Mouse (Mus musculus) c-Kit-positive CD71-negative TER-119-negative erythroid progenitor cells, embryonic 14.5 days (primary cell): ENCODE results near the gene Esrp2.

ENCODE experiments used
- DNase-seq: peaks from one replicate; pipeline ENCODE4 v3.0.0-alpha.2; 2013; ENCODE audit warnings: low read depth

Gene Esrp2

GRCm38 (mm10) chr8:106123443-106123842 is 13.3 kb downstream of the Esrp2 start:
- no peak for DNase-seq

GRCm38 (mm10) chr8:106115897-106116296 is 20.9 kb downstream of the Esrp2 start:
- DNase-seq: no peak

DNA sequence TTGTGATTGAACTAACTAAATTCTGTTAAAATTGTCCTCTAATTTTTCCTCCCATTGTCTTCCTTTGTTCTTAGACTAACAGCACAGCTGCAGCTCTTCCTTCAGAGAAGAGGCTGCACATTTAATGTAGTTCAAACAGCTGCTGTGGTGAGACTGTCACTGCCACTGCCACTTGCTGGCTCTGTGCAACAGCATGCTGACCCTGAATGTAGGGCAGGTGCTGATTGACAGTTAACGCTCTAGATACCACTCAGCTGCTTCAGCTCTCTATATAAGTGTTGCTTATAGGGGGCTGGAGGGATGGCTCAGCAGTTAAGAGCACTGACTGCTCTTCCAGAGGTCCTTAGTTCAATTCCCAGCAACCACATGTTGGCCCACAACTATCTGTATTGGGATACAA is 24.3 kb downstream of the Esrp2 start:
- no peak for DNase-seq

- no peak for DNase-seq
Observed at GRCm38 (mm10) chr8:106112041-106112440, 24.7 kb downstream of the Esrp2 start.

DNA sequence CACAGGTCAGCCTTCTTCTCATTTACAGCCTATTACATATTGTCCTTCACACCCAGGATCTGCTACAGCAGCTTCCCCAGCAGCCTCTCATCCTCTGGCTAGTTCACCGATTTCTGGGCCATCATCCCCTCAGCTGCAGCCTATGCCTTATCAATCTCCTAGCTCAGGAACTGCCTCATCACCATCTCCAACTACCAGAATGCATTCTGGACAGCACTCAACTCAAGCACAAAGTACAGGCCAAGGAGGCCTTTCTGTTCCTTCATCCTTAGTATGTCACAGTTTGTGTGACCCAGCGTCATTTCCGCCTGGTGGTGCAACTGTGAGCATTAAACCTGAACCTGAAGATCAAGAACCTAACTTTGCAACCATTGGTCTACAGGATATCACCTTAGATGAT is 28.0 kb downstream of the Esrp2 start:
- DNase-seq: no peak

DNA sequence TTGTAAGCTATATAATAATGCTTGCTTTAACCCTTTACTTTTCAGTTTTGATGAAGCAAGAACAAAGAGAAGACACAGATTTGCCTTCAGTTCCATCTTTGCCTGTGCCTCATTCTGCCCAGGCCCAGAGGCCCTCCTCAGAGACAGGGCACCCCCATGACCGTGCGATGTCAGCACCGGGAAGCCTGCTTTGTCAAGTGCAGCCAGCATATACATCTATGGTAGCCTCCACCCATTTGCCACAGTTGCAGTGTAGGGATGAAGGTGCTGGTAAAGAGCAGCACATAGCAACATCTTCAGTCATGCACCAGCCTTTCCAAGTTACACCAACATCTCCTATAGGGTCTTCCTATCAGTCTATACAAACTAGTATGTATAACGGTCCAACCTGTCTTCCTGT is 28.7 kb downstream of the Esrp2 start:
- no peak for DNase-seq

- DNase-seq: no peak
Observed at GRCm38 (mm10) chr8:106106193-106106592, 30.6 kb downstream of the Esrp2 start.

DNA sequence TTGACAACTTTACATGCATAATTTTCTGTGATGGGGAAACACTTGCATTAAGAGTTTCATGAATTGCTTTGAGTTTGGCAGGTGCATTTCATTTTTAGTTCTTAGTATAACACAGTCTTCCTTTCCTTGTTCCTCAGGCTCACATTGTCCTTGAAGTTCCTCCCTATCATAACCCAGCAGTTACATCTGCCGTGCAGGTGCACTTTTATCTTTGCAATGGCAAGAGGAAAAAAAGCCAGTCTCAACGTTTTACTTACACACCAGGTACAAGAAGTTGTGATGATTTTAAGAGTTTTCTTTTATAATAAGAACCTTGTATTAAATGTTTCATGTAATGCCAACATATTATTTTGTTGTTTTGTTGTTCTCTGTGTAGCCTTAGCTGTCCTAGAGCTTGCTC is 32.9 kb downstream of the Esrp2 start:
- no peak for DNase-seq

- no peak for DNase-seq
Observed at GRCm38 (mm10) chr8:106102321-106102720, 34.5 kb downstream of the Esrp2 start.
